Mouse (Mus musculus) frontal cortex, adult (tissue): ENCODE measurements around the gene Chpt1.

Source experiments
- ATAC-seq: cut with Nextera tagmentation; 2 replicates; pipeline ENCODE4 v1.9.2; 2017; ENCODE audit warnings: mild to moderate bottlenecking, moderate library complexity, mixed read lengths; ENCODE audit not compliant: low TSS enrichment

Gene Chpt1

GRCm38 (mm10) chr10:88404220-88404619, 99.7 kb downstream of the Chpt1 start:
- no peak for ATAC-seq

- no peak for ATAC-seq
Observed at GRCm38 (mm10) chr10:88403021-88403420, 100.9 kb downstream of the Chpt1 start.
